Mouse (Mus musculus): ENCODE data around the gene Dock8. TPM values are rescaled to one million over a fixed set of nuclear protein-coding genes. Genes with fewer than 3 reads are reported as not detected.

The Dock8 gene
- polyA plus RNA-seq, 1 experiment from 2014 or later, result 4.2 TPM

DNA sequence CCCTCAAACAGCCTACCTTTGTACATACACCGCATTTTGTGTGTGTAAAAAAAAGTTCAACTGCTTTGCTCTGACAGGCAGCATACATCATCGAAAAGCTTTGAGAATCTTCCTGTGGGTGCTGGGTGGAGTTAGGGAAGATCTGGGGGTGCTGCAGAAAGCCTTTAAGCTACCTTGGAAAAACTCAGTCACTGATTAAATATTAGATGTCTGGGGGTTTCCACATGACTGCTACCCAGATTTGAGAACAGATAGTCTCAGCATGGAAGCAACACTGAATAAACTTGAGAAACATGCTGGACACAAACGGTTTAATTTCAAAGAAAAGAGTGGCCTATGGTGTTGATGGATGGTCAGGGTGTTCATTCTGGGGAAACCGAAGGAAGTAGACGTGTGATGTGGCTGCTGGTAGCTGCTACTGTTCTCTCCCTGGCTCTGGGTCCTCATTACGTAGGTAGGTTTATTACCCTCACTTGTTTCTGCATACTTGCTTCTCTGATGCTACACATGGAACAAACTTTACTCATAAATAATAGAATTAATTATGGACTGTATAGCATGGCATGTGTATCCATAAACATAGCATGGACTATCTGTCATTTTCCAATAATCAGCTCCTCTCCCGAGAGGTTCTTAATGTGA, 15.4 kb upstream of the Dock8 start:
- 60% methylated on average over 7 of the region's 7 CpGs for WGBS
- no peak overlapping the region for H3K4me2 ChIP-seq
- no peak overlapping the region for H3K4me3 ChIP-seq (replicated peaks)
- H3K4me1 ChIP-seq, result 0 out of 2 replicates have a peak, but pooled peaks cover 3% of the 10 kb centered on the region
- H3K9me3 ChIP-seq (replicated peaks), result no peaks in the 10 kb centered on the region
- no peaks in the 10 kb centered on the region for H3K27me3 ChIP-seq
- H3K27ac ChIP-seq, result peak overlapping the region; percentile 20; the same call in 1 of the 2 replicates
- ATAC-seq (replicated peaks; ENCODE audit: low FRiP score), result no peak
- H3K36me3 ChIP-seq, result no peaks in the 10 kb centered on the region
- no peak overlapping the region for H3K9ac ChIP-seq

DNA sequence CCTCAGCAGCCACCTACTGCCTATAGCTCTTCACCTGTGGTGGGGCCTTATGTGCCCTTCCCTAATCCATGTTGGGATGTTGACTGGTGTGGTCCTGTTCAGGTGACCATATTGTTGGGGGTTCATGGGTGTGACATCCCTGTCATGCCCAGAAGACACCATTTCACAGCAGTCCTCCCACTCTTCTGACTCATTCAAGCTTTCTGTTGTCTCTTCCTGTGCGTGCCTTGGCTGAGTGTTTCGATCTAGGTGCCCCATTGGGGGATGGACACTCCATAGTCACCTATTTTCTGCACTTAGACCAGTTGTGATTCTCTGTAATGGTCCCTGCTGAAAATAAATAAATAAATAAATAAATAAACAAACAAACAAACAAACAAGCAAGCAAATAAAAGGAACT, 14.3 kb upstream of the Dock8 start:
- 87% methylated on average over 2 of the region's 2 CpGs for WGBS
- Histone ChIP-seq H3K27ac (no peak overlapping the region), H3K36me3 (no peaks in the 10 kb centered on the region), H3K4me2 (no peak overlapping the region), H3K9me3 (replicated peaks) (no peaks in the 10 kb centered on the region), H3K4me3 (replicated peaks) (no peak overlapping the region), H3K27me3 (no peaks in the 10 kb centered on the region), H3K9ac (no peak overlapping the region), H3K4me1 (0 out of 2 replicates have a peak, but pooled peaks cover 3% of the 10 kb centered on the region)
- no peak for ATAC-seq (replicated peaks; ENCODE audit: low FRiP score)

DNA sequence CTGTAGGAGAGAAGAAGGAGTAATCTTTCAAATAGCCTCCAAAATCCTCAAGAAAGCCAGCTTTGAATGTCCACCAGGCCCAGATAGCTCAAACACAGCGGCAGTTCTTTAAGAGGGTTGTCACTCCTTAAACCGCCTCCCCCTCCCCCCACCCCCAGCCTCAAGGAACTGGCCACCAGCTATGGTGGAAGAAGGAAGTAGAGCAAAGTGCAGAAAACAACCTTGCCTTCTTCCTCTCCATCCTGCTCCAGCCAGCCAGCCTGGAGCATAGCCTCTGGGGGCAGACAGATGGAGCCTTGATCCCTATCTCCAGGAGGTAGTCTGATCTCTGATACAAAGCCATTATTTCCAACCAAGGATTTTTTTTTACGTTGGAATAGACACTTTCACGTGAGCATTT, 12.0 kb upstream of the Dock8 start:
- Histone ChIP-seq H3K27me3 (no peaks in the 10 kb centered on the region), H3K27ac (no peak overlapping the region), H3K4me1 (no peaks in the 10 kb centered on the region), H3K4me3 (replicated peaks) (no peak overlapping the region), H3K36me3 (no peaks in the 10 kb centered on the region), H3K4me2 (no peak overlapping the region), H3K9ac (no peak overlapping the region), H3K9me3 (replicated peaks) (no peaks in the 10 kb centered on the region)
- WGBS, result 75% methylated on average over 4 of the region's 4 CpGs
- ATAC-seq (replicated peaks; ENCODE audit: low FRiP score), result no peak

DNA sequence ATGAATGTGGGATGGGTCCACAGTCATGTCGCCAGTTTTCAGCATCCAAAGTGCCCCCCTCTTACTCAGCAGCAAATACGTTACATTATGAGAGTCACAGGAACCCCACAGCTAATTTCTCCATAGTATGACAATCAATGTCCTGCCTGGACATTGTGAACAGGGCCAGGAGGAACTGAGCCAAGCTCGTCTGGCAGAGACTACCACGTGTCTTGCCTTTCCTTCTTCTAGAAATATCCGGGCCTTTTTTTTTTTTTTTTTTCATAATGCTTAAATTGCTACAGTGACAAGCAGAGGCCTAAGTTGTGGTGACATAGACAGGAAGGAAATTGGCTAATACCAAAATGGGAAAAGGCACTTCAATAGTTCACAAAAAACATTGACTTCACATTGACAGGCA, 10.5 kb upstream of the Dock8 start:
- no peaks in the 10 kb centered on the region for H3K9me3 ChIP-seq (replicated peaks)
- ATAC-seq (replicated peaks; ENCODE audit: low FRiP score), result no peak
- H3K4me3 ChIP-seq (replicated peaks), result no peak overlapping the region
- H3K4me2 ChIP-seq, result no peak overlapping the region
- no peak overlapping the region for H3K27ac ChIP-seq
- 79% methylated on average over 5 of the region's 5 CpGs for WGBS
- H3K36me3 ChIP-seq, result no peaks in the 10 kb centered on the region
- no peaks in the 10 kb centered on the region for H3K4me1 ChIP-seq
- no peaks in the 10 kb centered on the region for H3K27me3 ChIP-seq
- no peak overlapping the region for H3K9ac ChIP-seq

DNA sequence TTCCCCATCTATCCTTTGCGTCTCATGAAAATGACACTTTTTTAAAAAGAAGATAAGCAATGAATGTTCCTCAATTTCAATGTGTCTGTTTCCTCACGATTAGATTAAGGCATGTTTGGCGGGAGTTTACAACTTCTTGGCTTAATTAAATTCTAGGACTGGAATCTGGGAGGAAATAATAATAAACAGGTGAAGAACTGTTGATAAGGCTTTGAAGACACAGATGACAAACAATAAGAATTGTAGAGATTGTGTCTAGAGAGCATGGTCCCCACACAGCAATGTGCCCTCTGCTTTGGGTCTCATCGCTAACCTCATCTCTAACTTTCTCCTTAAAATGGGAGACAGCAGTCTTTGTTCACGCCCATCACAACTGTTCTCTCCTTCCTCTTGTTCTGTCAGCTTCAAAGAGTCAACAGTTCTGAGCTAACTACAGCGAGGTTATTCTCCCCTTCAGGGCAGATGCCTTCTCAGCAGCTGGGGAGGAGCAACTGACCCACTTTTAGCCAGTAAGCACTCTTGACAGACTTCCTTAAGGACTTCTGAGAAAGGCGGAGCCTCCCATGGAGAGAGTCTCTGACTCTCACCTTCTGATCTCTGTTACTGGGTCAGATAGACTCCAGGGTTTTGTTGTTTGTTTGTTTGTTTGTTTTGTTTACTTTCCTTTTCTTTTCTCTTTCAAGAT, 9.1 kb upstream of the Dock8 start:
- Histone ChIP-seq H3K4me2 (no peak overlapping the region), H3K9ac (no peak overlapping the region), H3K36me3 (no peaks in the 10 kb centered on the region), H3K4me1 (0 out of 2 replicates have a peak, but pooled peaks cover 3% of the 10 kb centered on the region), H3K4me3 (replicated peaks) (no peak overlapping the region), H3K27me3 (0 out of 2 replicates have a peak, but pooled peaks cover 4% of the 10 kb centered on the region), H3K27ac (no peak overlapping the region), H3K9me3 (replicated peaks) (no peaks in the 10 kb centered on the region)
- WGBS, result 72% methylated on average over 7 of the region's 7 CpGs
- no peak for ATAC-seq (replicated peaks; ENCODE audit: low FRiP score)

DNA sequence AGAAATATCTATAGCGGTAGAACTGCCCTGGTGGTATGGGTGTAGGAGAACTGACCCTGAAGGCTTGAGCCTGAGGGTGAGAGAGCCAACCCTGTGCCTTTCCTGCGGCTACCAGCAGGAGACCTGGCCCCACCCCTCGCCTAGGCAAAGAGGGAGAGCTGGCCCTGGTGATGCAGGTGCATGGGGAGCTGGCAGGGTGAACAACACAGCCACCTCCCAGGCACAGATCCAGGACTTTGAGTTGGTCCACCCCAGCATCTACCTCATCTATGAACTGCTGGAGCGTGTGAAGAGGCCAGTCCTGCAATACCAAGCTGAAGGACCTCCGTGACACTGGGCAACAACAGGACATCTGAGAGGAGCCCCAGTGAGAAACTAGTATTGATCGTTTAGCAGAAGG, 5.8 kb upstream of the Dock8 start:
- Histone ChIP-seq H3K4me2 (no peak overlapping the region), H3K9ac (no peak overlapping the region), H3K36me3 (no peaks in the 10 kb centered on the region), H3K4me1 (0 out of 2 replicates have a peak, but pooled peaks cover 3% of the 10 kb centered on the region), H3K27ac (no peak overlapping the region), H3K9me3 (replicated peaks) (no peaks in the 10 kb centered on the region), H3K4me3 (replicated peaks) (no peak overlapping the region), H3K27me3 (peaks cover 20% of the 10 kb centered on the region)
- ATAC-seq (replicated peaks; ENCODE audit: low FRiP score), result no peak
- WGBS, result 58% methylated on average over 6 of the region's 6 CpGs

DNA sequence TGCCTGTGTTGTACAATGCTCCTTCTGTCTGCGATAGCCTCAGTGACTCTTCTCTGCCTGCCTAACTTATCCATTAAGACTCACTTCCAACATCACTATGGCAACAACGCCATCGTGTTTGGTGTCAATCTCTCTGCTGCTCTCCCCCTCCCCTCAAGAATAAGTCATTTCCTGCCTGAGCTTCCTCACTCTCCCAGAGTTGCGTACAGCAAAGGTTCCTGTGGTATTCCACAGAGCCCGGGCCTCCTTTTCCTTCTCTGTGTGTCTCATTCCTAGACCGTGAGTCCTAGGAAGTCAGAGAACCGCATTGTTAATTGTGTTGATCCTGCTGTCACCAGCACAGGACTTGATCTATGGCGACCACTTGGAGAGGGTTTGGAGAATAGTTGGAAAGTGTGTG, 4.4 kb upstream of the Dock8 start:
- ATAC-seq (replicated peaks; ENCODE audit: low FRiP score), result no peak
- Histone ChIP-seq H3K9ac (no peak overlapping the region), H3K4me3 (replicated peaks) (no peak overlapping the region), H3K4me1 (peaks cover 7% of the 10 kb centered on the region), H3K27me3 (peaks cover 34% of the 10 kb centered on the region), H3K27ac (no peak overlapping the region), H3K36me3 (no peaks in the 10 kb centered on the region), H3K9me3 (replicated peaks) (no peaks in the 10 kb centered on the region), H3K4me2 (no peak overlapping the region)
- WGBS, result 26% methylated on average over 8 of the region's 8 CpGs

DNA sequence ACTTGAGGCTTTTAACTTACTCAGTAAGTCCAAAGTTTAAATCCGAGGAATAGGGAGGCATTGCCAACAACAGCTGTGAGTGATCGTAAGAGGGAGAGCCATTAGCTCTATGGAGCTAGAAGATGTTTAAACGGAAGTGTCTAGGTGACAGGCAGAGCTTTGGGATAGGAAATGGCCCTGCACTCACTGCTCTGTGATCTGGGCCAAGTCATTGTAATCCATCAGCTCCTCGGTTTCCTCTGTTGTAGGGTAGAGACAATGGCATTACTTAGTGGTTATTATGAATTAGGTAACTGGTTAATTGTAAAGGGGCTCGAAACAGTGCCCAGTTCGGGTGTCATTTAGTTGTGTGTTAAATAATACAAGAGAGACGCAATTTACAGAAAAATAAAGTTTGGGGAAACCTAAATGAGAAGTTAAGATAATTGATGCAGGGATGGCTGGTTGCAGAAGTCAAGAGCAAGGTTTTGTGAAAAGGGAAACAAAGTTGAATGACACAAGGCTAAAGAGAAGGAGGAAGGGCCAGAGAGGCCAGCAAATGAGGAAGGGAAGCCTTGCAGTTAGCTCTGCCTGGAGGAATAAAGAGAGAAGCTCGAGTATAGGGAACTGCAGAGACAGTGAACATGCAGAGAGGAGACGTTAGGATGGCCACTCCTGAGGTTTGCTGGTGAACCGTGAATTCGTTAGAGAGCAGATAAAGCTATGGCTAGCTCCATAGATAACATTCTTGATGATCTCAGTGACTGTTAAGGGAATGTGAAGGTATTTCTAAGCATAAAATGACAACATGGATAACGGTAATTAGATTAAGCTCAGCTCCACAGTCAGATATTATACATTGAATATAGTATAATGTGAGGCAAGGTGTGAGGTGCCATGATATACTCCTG, 2.3 kb upstream of the Dock8 start:
- H3K9me3 ChIP-seq (replicated peaks), result no peaks in the 10 kb centered on the region
- peaks cover 16% of the 10 kb centered on the region for H3K4me1 ChIP-seq
- 64% methylated on average over 12 of the region's 12 CpGs for WGBS
- no peak overlapping the region for H3K4me3 ChIP-seq (replicated peaks)
- no peaks in the 10 kb centered on the region for H3K36me3 ChIP-seq
- H3K4me2 ChIP-seq, result no peak overlapping the region
- H3K27ac ChIP-seq, result no peak overlapping the region
- H3K27me3 ChIP-seq, result peaks cover 53% of the 10 kb centered on the region
- no peak overlapping the region for H3K9ac ChIP-seq
- no peak for ATAC-seq (replicated peaks; ENCODE audit: low FRiP score)

DNA sequence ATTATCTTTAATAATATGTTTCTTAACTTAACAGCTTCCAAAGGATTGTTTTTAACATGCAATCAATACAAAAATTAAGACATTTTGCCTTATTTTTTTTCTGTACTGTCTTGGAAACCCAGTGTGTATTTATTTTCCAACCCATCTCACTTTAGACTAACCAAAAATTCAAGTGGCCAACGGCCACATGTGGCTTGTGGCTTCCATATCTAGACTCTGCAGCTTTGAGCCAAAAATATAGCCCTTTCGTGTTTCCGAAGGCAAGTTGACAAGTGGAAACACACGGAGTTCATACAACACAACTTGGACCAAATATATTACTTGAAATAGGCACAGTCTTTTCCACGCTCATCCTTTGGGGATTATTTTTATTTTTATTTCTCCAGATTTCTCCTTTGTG, 773 bp upstream of the Dock8 start:
- Histone ChIP-seq H3K9me3 (replicated peaks) (no peaks in the 10 kb centered on the region), H3K9ac (no peak overlapping the region), H3K27me3 (peaks cover 65% of the 10 kb centered on the region), H3K36me3 (no peaks in the 10 kb centered on the region), H3K4me1 (peaks cover 16% of the 10 kb centered on the region), H3K4me2 (peak overlapping the region; percentile 89), H3K27ac (no peak overlapping the region), H3K4me3 (replicated peaks) (peak overlapping the region; percentile 78)
- ATAC-seq (replicated peaks; ENCODE audit: low FRiP score), result no peak
- WGBS, result 77% methylated on average over 5 of the region's 5 CpGs

DNA sequence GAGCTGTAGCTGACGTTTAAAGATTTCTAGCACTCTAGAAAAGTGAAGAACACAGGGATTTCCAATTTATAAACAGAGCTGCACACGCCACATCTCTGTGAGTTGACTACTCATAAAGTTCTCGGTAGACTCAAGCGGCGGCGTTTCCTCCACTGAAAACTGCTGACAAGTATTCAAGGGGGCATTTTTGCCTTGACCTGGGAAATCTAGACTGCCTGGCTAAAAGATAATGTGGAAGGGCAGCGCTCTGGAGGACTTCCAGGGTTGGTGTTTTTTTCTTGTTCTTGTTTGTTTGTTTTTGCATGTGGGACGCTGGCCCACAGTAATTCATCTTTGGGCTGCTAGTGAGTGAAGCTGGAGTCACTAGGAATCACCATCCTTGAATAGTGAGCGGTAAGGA, 819 bp downstream of the Dock8 start:
- Histone ChIP-seq H3K9me3 (replicated peaks) (no peaks in the 10 kb centered on the region), H3K9ac (no peak overlapping the region), H3K27me3 (peaks cover 61% of the 10 kb centered on the region), H3K27ac (no peak overlapping the region), H3K4me1 (peaks cover 17% of the 10 kb centered on the region), H3K36me3 (no peaks in the 10 kb centered on the region), H3K4me3 (replicated peaks) (peak overlapping the region; percentile 78), H3K4me2 (peak overlapping the region; percentile 89)
- ATAC-seq (replicated peaks; ENCODE audit: low FRiP score), result no peak
- WGBS, result 21% methylated on average over 9 of the region's 9 CpGs

DNA sequence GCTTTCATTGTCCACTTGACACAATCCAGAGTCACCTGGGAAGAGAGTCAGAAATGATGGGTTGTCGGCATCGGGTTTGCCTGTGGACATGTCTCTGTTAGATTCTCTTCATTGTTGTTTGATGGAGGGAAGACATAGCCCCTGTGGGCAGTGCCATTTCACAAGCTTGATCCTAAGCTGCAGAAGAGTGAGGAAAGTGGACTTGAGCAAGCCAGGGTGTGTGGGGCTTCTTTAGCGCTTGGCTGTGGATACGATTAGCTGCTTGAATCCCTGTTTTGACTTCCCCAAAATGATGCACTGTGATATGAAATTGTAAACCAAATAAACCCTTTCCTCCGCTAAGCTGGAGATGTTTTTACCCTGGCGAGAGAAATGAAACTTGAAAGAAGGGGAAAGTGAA, 2.7 kb downstream of the Dock8 start:
- no peak overlapping the region for H3K9ac ChIP-seq
- H3K4me1 ChIP-seq, result peaks cover 17% of the 10 kb centered on the region
- WGBS, result 84% methylated on average over 6 of the region's 6 CpGs
- H3K4me3 ChIP-seq (replicated peaks), result no peak overlapping the region
- H3K27ac ChIP-seq, result no peak overlapping the region
- peaks cover 57% of the 10 kb centered on the region for H3K27me3 ChIP-seq
- ATAC-seq (replicated peaks; ENCODE audit: low FRiP score), result no peak
- no peak overlapping the region for H3K4me2 ChIP-seq
- no peaks in the 10 kb centered on the region for H3K36me3 ChIP-seq
- H3K9me3 ChIP-seq (replicated peaks), result no peaks in the 10 kb centered on the region

DNA sequence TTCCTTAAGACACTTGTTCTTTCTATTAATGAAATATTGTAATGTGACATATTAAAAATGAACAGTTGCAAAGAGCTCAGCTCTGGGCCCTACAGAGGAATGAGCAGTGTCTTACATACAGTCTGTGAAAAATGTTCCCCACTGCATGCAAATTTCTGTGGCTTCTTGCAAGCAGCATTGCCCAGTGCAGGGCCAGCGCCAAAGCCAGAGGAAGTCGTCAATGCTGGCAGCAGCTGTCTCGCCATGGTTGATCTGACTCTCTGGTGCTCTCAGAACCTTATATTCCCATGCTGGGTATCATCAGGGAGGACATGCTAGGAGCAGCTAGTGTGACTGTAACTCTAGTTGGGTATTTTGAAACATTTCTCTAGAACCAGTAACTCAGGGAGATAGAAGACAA, 3.5 kb downstream of the Dock8 start:
- Histone ChIP-seq H3K36me3 (no peaks in the 10 kb centered on the region), H3K27me3 (peaks cover 50% of the 10 kb centered on the region), H3K27ac (no peak overlapping the region), H3K9me3 (replicated peaks) (no peaks in the 10 kb centered on the region), H3K4me3 (replicated peaks) (no peak overlapping the region), H3K4me1 (peaks cover 17% of the 10 kb centered on the region), H3K4me2 (no peak overlapping the region), H3K9ac (no peak overlapping the region)
- ATAC-seq (replicated peaks; ENCODE audit: low FRiP score), result no peak
- WGBS, result 64% methylated on average over 3 of the region's 3 CpGs
